Mouse (Mus musculus) midbrain, embryonic 16.5 days (tissue): ENCODE measurements around the gene Sez6l. TPM values are rescaled to one million over a fixed set of nuclear protein-coding genes. Genes with fewer than 3 reads are reported as not detected.

Experiments
- ATAC-seq: fragments of 200-750 bp; cut with Nextera tagmentation; 2 replicates; pipeline ENCODE4 v1.8.0; 2017; ENCODE audit warnings: moderate TSS enrichment
- H3K27ac ChIP-seq: fragments of 300-500 bp; sonication (generic); 2 replicates; pipeline ENCODE4 v1.5.1; 2014; ENCODE audit warnings: mild to moderate bottlenecking, low read length, mixed read lengths
- H3K27me3 ChIP-seq: fragments of 300-500 bp; sonication (generic); 2 replicates; pipeline ENCODE4 v1.6.1; 2014; ENCODE audit warnings: low read depth, low read length, mixed read lengths; ENCODE audit not compliant: control insufficient read depth, insufficient read depth
- H3K36me3 ChIP-seq: fragments of 300-500 bp; sonication (generic); 2 replicates; pipeline ENCODE4 v1.6.1; 2014; ENCODE audit warnings: mild to moderate bottlenecking, low read length, moderate library complexity, mixed read lengths; ENCODE audit not compliant: control insufficient read depth, insufficient read depth
- H3K4me1 ChIP-seq: fragments of 300-500 bp; sonication (generic); 2 replicates; pipeline ENCODE4 v1.6.1; 2014; ENCODE audit warnings: mild to moderate bottlenecking, low read length, mixed read lengths; ENCODE audit not compliant: control insufficient read depth, insufficient read depth
- H3K4me2 ChIP-seq: fragments of 300-500 bp; sonication (generic); 2 replicates; pipeline ENCODE4 v1.6.1; 2014; ENCODE audit warnings: mild to moderate bottlenecking, low read length, mixed read lengths
- H3K4me3 ChIP-seq: fragments of 300-500 bp; sonication (generic); 2 replicates; pipeline ENCODE4 v1.5.1; 2014; ENCODE audit warnings: low read depth, mild to moderate bottlenecking, low read length, moderate library complexity, mixed read lengths
- H3K9ac ChIP-seq: fragments of 300-500 bp; sonication (generic); 2 replicates; pipeline ENCODE4 v1.6.1; 2014; ENCODE audit warnings: low read depth, low read length, mixed read lengths
- H3K9me3 ChIP-seq: fragments of 300-500 bp; sonication (generic); replicated peaks from 2 replicates; pipeline ENCODE4 v1.6.1; 2014; ENCODE audit warnings: mild to moderate bottlenecking, low read length, mixed read lengths; ENCODE audit not compliant: control insufficient read depth, poor library complexity, severe bottlenecking
- WGBS: fragments of 180-500 bp; shearing (Covaris S2); extraction: QIAGEN DNeasy Blood & Tissue Kit; methylation state at CpG from one replicate; pipeline ENCODE4 v1.1.7; 2014; 5-methylcytosine and 5-hydroxymethylcytosine counted together
- polyA plus RNA-seq: library from polyadenylated mRNA; unstranded; fragments of >200 nt; fragmentation: Nextera tagmentation; extraction: Ambion mirVana; gene quantifications from 2 replicates; pipeline ENCODE4 v1.2.1, GENCODE M21; 2015

Gene Sez6l
- polyA plus RNA-seq, 1 experiment from 2014 or later: 72.9 TPM

- no peaks in the 10 kb centered on the region for H3K36me3 ChIP-seq
- H3K9ac ChIP-seq: 0 out of 2 replicates have a peak overlapping the region, but pooled peaks have one; percentile 28
- WGBS: 9% methylated on average over 19 of the region's 19 CpGs
- no peak overlapping the region for H3K4me3 ChIP-seq
- no peak for ATAC-seq
- no peak overlapping the region for H3K4me2 ChIP-seq
- no peak overlapping the region for H3K27ac ChIP-seq
- no peaks in the 10 kb centered on the region for H3K27me3 ChIP-seq
- H3K4me1 ChIP-seq: peaks cover 48% of the 10 kb centered on the region
- H3K9me3 ChIP-seq: no peaks in the 10 kb centered on the region
Observed at GRCm38 (mm10) chr5:112521703-112522527, 55.1 kb downstream of the Sez6l start.

- H3K27me3 ChIP-seq: no peaks in the 10 kb centered on the region
- no peak overlapping the region for H3K4me3 ChIP-seq
- H3K36me3 ChIP-seq: no peaks in the 10 kb centered on the region
- no peaks in the 10 kb centered on the region for H3K9me3 ChIP-seq
- WGBS: 4% methylated on average over 8 of the region's 8 CpGs
- H3K4me1 ChIP-seq: peaks cover 43% of the 10 kb centered on the region
- H3K9ac ChIP-seq: 0 out of 2 replicates have a peak overlapping the region, but pooled peaks have one; percentile 28
- peak overlapping the region; percentile 29 for H3K27ac ChIP-seq
- peak; percentile 37; the same call in 1 of the 2 replicates for ATAC-seq
- 0 out of 2 replicates have a peak overlapping the region, but pooled peaks have one; percentile 4 for H3K4me2 ChIP-seq
Observed at GRCm38 (mm10) chr5:112520826-112521702, 55.9 kb downstream of the Sez6l start.

DNA sequence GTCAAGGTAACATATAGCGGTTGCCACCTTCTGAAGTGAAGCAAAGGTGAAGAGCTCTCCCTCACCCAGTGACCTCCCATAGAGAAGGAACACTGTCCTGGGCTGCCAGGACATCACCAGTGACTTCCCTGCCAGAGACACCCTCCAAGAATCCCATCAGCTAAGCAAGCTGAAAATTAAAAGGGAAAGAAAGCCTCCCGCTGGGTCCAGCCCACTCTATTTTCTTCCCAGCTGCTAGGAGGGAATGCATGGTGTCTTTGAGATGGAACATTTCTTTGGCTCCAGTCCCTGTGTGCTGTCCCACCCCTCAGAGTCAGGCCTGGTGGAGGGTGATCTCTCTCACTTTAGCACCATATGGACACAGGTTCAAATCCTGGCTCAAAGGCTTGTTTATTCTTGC, 58.2 kb downstream of the Sez6l start:
- H3K27me3 ChIP-seq: no peaks in the 10 kb centered on the region
- H3K4me3 ChIP-seq: no peak overlapping the region
- no peaks in the 10 kb centered on the region for H3K36me3 ChIP-seq
- no peak overlapping the region for H3K4me2 ChIP-seq
- H3K27ac ChIP-seq: no peak overlapping the region
- WGBS: 58% methylated on average over 2 of the region's 2 CpGs
- H3K9me3 ChIP-seq: no peaks in the 10 kb centered on the region
- no peak overlapping the region for H3K9ac ChIP-seq
- ATAC-seq: no peak
- H3K4me1 ChIP-seq: peaks cover 49% of the 10 kb centered on the region

DNA sequence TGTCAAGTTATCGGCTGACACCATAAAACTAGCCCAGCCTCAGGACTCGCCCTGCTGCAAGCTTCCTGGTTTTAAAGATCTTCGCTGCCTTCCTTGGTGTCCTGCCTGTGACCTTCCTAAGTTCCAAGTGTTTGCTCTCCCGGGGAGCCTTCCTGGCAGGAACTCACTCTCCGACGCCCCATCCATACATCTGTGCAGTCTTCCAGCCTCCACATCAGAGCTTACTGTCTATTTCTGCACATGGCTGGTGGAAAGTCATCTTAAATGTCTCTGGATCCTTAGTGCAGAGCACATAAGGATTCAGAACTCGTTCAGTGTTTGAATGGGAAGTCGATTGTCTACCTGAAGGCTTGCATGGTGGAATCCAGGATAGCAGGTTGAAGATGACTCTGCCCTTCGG, 59.5 kb downstream of the Sez6l start:
- Histone ChIP-seq H3K4me3 (no peak overlapping the region), H3K4me1 (peaks cover 56% of the 10 kb centered on the region), H3K9ac (no peak overlapping the region), H3K4me2 (no peak overlapping the region), H3K9me3 (no peaks in the 10 kb centered on the region), H3K27ac (no peak overlapping the region), H3K36me3 (no peaks in the 10 kb centered on the region), H3K27me3 (no peaks in the 10 kb centered on the region)
- 94% methylated on average over 9 of the region's 9 CpGs for WGBS
- ATAC-seq: no peak

- H3K4me3 ChIP-seq: no peak overlapping the region
- H3K9ac ChIP-seq: no peak overlapping the region
- H3K27me3 ChIP-seq: no peaks in the 10 kb centered on the region
- ATAC-seq: no peak
- H3K36me3 ChIP-seq: no peaks in the 10 kb centered on the region
- WGBS: 97% methylated on average over 3 of the region's 3 CpGs
- H3K27ac ChIP-seq: no peak overlapping the region
- H3K4me1 ChIP-seq: peaks cover 48% of the 10 kb centered on the region
- no peak overlapping the region for H3K4me2 ChIP-seq
- no peaks in the 10 kb centered on the region for H3K9me3 ChIP-seq
Observed at GRCm38 (mm10) chr5:112516527-112516926, 60.5 kb downstream of the Sez6l start.

GRCm38 (mm10) chr5:112510351-112510750, 66.6 kb downstream of the Sez6l start:
- 86% methylated on average over 8 of the region's 8 CpGs for WGBS
- Histone ChIP-seq H3K27ac (no peak overlapping the region), H3K9ac (no peak overlapping the region)

GRCm38 (mm10) chr5:112509916-112510315, 67.1 kb downstream of the Sez6l start:
- WGBS: 81% methylated on average over 5 of the region's 5 CpGs
- Histone ChIP-seq H3K9me3 (no peaks in the 10 kb centered on the region), H3K36me3 (no peaks in the 10 kb centered on the region), H3K4me2 (no peak overlapping the region), H3K27me3 (no peaks in the 10 kb centered on the region), H3K9ac (no peak overlapping the region), H3K4me1 (peaks cover 27% of the 10 kb centered on the region), H3K4me3 (no peak overlapping the region), H3K27ac (no peak overlapping the region; the same call in 1 of the 2 replicates)
- no peak for ATAC-seq

More at GRCm38 (mm10) chr5:112510351-112510750, 66.6 kb downstream of the Sez6l start:
- no peak for ATAC-seq
- H3K4me1 ChIP-seq: peaks cover 30% of the 10 kb centered on the region
- no peaks in the 10 kb centered on the region for H3K36me3 ChIP-seq
- H3K9me3 ChIP-seq: no peaks in the 10 kb centered on the region
- no peaks in the 10 kb centered on the region for H3K27me3 ChIP-seq
- H3K4me2 ChIP-seq: no peak overlapping the region
- no peak overlapping the region for H3K4me3 ChIP-seq

DNA sequence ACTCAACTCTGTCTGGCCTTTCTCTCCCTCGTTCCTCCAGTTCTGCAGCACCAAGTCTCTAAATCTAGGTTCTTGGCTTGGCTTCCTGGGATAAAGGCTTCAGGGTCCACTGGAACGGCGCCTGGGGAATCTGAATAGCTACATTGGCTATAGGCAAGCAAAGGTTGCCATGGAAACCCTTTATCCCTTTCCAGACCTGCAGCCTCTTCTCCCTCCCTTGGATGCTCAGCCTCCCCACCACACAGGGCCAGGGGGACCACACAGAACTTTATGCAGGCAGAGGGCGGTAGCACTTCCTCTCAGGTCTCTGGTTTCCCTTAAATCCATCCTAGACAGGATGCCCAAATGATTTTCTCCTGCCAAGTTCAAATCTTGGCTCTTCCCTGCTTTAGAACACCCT, 71.4 kb downstream of the Sez6l start:
- peaks cover 29% of the 10 kb centered on the region for H3K4me1 ChIP-seq
- 7% methylated on average over 4 of the region's 4 CpGs for WGBS
- H3K36me3 ChIP-seq: no peaks in the 10 kb centered on the region
- H3K9me3 ChIP-seq: no peaks in the 10 kb centered on the region
- H3K4me3 ChIP-seq: no peak overlapping the region
- peak overlapping the region; percentile 79 for H3K27ac ChIP-seq
- H3K4me2 ChIP-seq: no peak overlapping the region
- H3K27me3 ChIP-seq: no peaks in the 10 kb centered on the region
- peak overlapping the region; percentile 33; the same call in 1 of the 2 replicates for H3K9ac ChIP-seq
- peak; percentile 63 for ATAC-seq
